Mouse (Mus musculus): ENCODE results near the gene Psmc1. TPM values are rescaled to one million over a fixed set of nuclear protein-coding genes. Genes with fewer than 3 reads are reported as not detected.

Psmc1 gene
- total RNA-seq, 2 experiments from 2014 or later, result 193 to 200 TPM

GRCm38 (mm10) chr12:100167931-100168871 is 58.2 kb downstream of the Psmc1 start:
- no peak for DNase-seq (ENCODE audit: low spot score in 2 of 2)

DNA sequence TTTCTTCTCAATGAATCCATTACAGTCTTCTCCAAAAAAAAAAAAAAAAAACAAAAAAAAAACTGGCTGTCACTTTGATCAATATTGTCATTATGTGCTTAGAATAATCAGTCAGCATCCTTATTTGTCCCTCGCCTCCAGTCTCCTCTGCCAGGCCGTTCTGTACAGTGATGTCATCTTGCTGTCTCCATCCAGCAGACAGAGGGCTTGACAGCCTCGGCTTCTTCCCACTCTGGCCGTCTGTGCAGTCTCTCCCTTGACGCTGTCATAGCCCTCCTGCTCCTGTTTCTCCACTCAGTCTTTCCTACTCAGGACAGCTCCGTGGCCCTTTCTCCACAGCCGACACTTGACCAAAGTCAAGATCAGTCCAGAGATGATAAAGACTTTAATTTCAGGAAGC is 62.5 kb downstream of the Psmc1 start:
- no peak for DNase-seq (ENCODE audit: low spot score in 2 of 2)

Other genes starting within 250 kb of the Psmc1 start
- gene Efcab11, start 225.7 kb upstream of the Psmc1 start, total RNA-seq (2021), result 1 to 10 TPM in 1 of 2 experiments, under 1 TPM in 1; 0.67 to 1.5 TPM
- 10 to 100 TPM; 29.0 to 30.4 TPM for gene Tdp1, start 225.6 kb upstream of the Psmc1 start, total RNA-seq (2021)
- 1 to 10 TPM; 3.0 to 3.5 TPM for gene Kcnk13, start 145.7 kb upstream of the Psmc1 start, total RNA-seq (2021)
- 10 to 100 TPM; 19.3 to 21.0 TPM for gene Nrde2, start 49.5 kb downstream of the Psmc1 start, total RNA-seq (2021)
- 1,000 to 10,000 TPM; 1,788 to 1,825 TPM for gene Calm1, start 89.3 kb downstream of the Psmc1 start, total RNA-seq (2021)

All from layer of hippocampus, postnatal 14 days (tissue).